Mouse (Mus musculus) cerebellum, adult 9-11 months (tissue): ENCODE measurements around the gene Sall2.
"Not testable (repeated sequence)": the region's sequence is repeated elsewhere in the genome, so short reads cannot be mapped to it uniquely, and the experiment has no call there.

ENCODE experiments used
- DNase-seq: peaks from one replicate; pipeline ENCODE4 v3.0.0; 2022

Sall2 gene

GRCm38 (mm10) chr14:52327910-52328812 lies at the start of gene Sall2:
Sall2 (minus strand) TSS chr14:52328762.
- no peak for DNase-seq

GRCm38 (mm10) chr14:52368741-52369140 lies 40.2 kb upstream of the Sall2 start:
- DNase-seq: no peak

GRCm38 (mm10) chr14:52356308-52356707 lies 27.7 kb upstream of the Sall2 start, which contains the start of gene Olfr1513:
Olfr1513 (minus strand) TSS chr14:52356408.
- DNase-seq: no peak

- DNase-seq: no peak
Measured at GRCm38 (mm10) chr14:52339512-52339852, 10.9 kb upstream of the Sall2 start.

GRCm38 (mm10) chr14:52338751-52339511 lies 10.4 kb upstream of the Sall2 start:
- DNase-seq: peak; percentile 67

- no peak for DNase-seq
Measured at GRCm38 (mm10) chr14:52332171-52332570, 3.6 kb upstream of the Sall2 start.

- no peak for DNase-seq
Measured at GRCm38 (mm10) chr14:52331069-52331750, 2.6 kb upstream of the Sall2 start.

GRCm38 (mm10) chr14:52327375-52327901 lies 1.1 kb downstream of the Sall2 start:
- no peak for DNase-seq

- no peak for DNase-seq
Measured at GRCm38 (mm10) chr14:52325890-52326289, 2.7 kb downstream of the Sall2 start.

GRCm38 (mm10) chr14:52319361-52319760 lies 9.2 kb downstream of the Sall2 start:
- DNase-seq: no peak

- peak; percentile 72 for DNase-seq
Measured at GRCm38 (mm10) chr14:52316441-52317225, 11.9 kb downstream of the Sall2 start.

GRCm38 (mm10) chr14:52315792-52316440 lies 12.6 kb downstream of the Sall2 start:
- peak; percentile 84 for DNase-seq

GRCm38 (mm10) chr14:52315283-52315780 lies 13.2 kb downstream of the Sall2 start:
- peak; percentile 60 for DNase-seq

GRCm38 (mm10) chr14:52314808-52315150 lies 13.8 kb downstream of the Sall2 start:
- DNase-seq: peak; percentile 57

GRCm38 (mm10) chr14:52313931-52314807 lies 14.4 kb downstream of the Sall2 start:
- DNase-seq: no peak

- no peak for DNase-seq
Measured at GRCm38 (mm10) chr14:52310906-52311305, 17.7 kb downstream of the Sall2 start.

GRCm38 (mm10) chr14:52310343-52310742 lies 18.2 kb downstream of the Sall2 start:
- not testable (repeated sequence) for DNase-seq

GRCm38 (mm10) chr14:52306100-52306499 lies 22.5 kb downstream of the Sall2 start:
- DNase-seq: no peak

- peak; percentile 91 for DNase-seq
Measured at GRCm38 (mm10) chr14:52304644-52305271, 23.8 kb downstream of the Sall2 start, which contains the start of gene Mettl3. Mettl3 (minus strand) TSS chr14:52305128.

- DNase-seq: not testable (repeated sequence)
Measured at GRCm38 (mm10) chr14:52303517-52303916, 25.0 kb downstream of the Sall2 start.
